Mouse (Mus musculus) cortical plate, adult 2 months (tissue): ENCODE results near the gene Iars2. TPM values are rescaled to one million over a fixed set of nuclear protein-coding genes. Genes with fewer than 3 reads are reported as not detected.
A peak's percentile ranks its signal among the peaks of the same experiment; 100 is the strongest.

Source experiments
- H3K27ac ChIP-seq: fragments of 200-500 bp; 2 replicates; pipeline ENCODE4 v1.5.1; 2012; ENCODE audit warnings: low read length, control low read depth, inconsistent platforms; ENCODE audit not compliant: insufficient read depth
- H3K4me1 ChIP-seq: fragments of 200-500 bp; 2 replicates; pipeline ENCODE4 v1.6.1; 2011; ENCODE audit warnings: low read length; ENCODE audit not compliant: control insufficient read depth, insufficient read depth
- H3K4me3 ChIP-seq: fragments of 200-500 bp; 2 replicates; pipeline ENCODE4 v1.5.1; 2011; ENCODE audit warnings: mild to moderate bottlenecking, low read length, control low read depth; ENCODE audit not compliant: insufficient read depth
- CTCF ChIP-seq: fragments of 200-500 bp; IDR thresholded peaks from 2 replicates; pipeline ENCODE4 v1.5.1; 2011; ENCODE audit warnings: mild to moderate bottlenecking, control low read depth, low read length; ENCODE audit not compliant: insufficient read depth; ENCODE audit errors: extremely low read depth
- POLR2A ChIP-seq: fragments of 200-500 bp; IDR thresholded peaks from 2 replicates; pipeline ENCODE4 v1.6.1; 2011; ENCODE audit warnings: mild to moderate bottlenecking, low read length, control low read depth; ENCODE audit not compliant: insufficient read depth; ENCODE audit errors: extremely low read depth
- polyA plus RNA-seq: library from polyadenylated mRNA; depleted of rRNA; stranded (reverse); fragments of >200 nt; gene quantifications from 2 replicates; pipeline ENCODE4 v1.2.3, GENCODE M21; 2012; rRNA removed

The Iars2 gene
- 23.7 and 26.1 TPM in 2 replicates for polyA plus RNA-seq

GRCm38 (mm10) chr1:185328721-185329610, at the start of gene Iars2:
Iars2 (minus strand) TSS chr1:185329396.
- H3K27ac ChIP-seq, result peak within 1 kb of the TSS; percentile 89
- peak; percentile 77; the same call in 1 of the 2 replicates for TF ChIP-seq POLR2A
- no peak for TF ChIP-seq CTCF
- peaks cover 1% of the 10 kb centered on the region; the same call in 1 of the 2 replicates for H3K4me1 ChIP-seq
- H3K4me3 ChIP-seq, result peak within 1 kb of the TSS; percentile 81

- Histone ChIP-seq H3K4me3 (no peak overlapping the region), H3K27ac (no peak overlapping the region), H3K4me1 (no peaks in the 10 kb centered on the region)
- TF ChIP-seq POLR2A, result no peak
Measured at GRCm38 (mm10) chr1:185377429-185377828, 48.2 kb upstream of the Iars2 start.

DNA sequence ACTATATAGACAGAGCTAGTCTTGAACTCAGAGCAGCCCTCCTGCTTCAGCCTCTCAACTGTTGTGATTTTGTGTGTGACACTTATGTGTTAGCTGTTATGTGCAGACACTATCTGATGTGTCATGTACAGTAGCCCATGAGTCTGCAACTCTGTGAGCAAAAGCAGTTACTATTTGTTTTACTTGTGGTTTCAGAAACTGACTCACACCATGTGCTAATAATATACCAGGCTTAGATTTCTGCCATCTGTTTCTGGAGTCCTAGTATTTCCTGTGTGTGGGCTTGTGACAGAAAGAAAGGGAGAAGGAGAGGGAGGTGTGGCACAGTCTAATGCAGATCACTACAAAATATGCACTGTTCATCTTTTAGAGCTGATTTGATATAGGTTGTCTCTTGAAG, 47.2 kb upstream of the Iars2 start:
- H3K4me1 ChIP-seq, result no peaks in the 10 kb centered on the region
- no peak overlapping the region for H3K27ac ChIP-seq
- no peak overlapping the region for H3K4me3 ChIP-seq
- TF ChIP-seq POLR2A (no peak), CTCF (no peak)

GRCm38 (mm10) chr1:185369979-185370378, 40.8 kb upstream of the Iars2 start:
- Histone ChIP-seq H3K4me1 (peaks cover 4% of the 10 kb centered on the region), H3K4me3 (no peak overlapping the region), H3K27ac (no peak overlapping the region)
- TF ChIP-seq POLR2A (no peak), CTCF (no peak)

DNA sequence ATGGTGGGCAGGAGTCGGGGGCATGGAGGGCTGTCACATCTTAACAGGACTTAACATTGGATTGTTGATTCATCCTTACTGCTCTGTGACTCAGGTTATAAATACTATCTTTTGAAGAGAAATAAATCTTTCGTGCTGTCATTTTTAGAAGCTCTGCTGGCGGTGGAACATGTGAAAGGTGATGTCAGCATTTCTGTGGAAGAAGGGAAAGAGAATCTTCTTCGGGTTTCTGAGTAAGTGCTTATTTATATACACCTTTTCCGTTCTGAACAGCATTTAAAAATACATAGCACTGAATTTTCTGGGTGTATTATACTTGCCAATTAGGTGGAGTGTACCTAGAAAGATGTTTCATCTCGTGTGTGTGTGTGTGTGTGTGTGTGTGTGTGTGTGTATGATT, 38.2 kb upstream of the Iars2 start:
- Histone ChIP-seq H3K27ac (no peak overlapping the region), H3K4me1 (peaks cover 5% of the 10 kb centered on the region), H3K4me3 (no peak overlapping the region)
- TF ChIP-seq POLR2A (no peak), CTCF (no peak)

- H3K4me3 ChIP-seq, result peak overlapping the region; percentile 64; the same call in 1 of the 2 replicates
- H3K4me1 ChIP-seq, result peaks cover 5% of the 10 kb centered on the region
- no peak overlapping the region for H3K27ac ChIP-seq
- TF ChIP-seq POLR2A, result no peak
- no peak for TF ChIP-seq CTCF
Measured at GRCm38 (mm10) chr1:185364183-185364540, 35.0 kb upstream of the Iars2 start.

DNA sequence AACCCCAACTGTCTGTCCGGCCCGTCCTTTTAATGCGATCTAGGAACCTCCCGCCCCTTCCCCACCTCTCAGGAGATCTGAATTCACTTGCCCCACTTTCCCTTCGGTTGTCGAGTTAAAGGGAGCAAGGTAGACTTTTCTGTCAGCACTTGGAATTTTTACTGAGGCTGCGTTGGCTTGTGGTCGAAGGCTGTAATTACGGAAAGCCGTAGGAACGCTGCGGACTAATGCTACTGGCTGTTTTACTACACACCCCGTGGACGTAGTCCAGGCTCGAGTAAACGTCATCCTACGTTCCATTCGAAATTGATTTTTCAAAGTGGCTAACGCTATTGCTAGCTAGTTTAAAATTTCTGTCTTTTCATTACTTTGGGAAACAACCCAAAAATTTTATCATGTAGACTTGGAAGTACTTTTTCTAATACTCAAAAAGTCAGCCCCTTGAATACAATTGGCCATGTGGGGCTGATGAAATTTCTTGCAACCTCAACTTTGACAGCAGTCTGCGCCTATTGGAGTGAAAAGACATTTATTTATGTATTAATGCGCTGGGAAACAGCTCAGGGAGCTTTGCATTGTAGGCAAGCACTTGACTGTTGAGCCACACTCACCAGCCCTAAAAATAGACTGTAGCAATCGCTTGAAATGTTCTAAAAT, 34.5 kb upstream of the Iars2 start:
- no peak for TF ChIP-seq CTCF
- no peak for TF ChIP-seq POLR2A
- Histone ChIP-seq H3K4me3 (peak overlapping the region; percentile 64), H3K4me1 (peaks cover 5% of the 10 kb centered on the region), H3K27ac (0 out of 2 replicates have a peak overlapping the region, but pooled peaks have one; percentile 47)

DNA sequence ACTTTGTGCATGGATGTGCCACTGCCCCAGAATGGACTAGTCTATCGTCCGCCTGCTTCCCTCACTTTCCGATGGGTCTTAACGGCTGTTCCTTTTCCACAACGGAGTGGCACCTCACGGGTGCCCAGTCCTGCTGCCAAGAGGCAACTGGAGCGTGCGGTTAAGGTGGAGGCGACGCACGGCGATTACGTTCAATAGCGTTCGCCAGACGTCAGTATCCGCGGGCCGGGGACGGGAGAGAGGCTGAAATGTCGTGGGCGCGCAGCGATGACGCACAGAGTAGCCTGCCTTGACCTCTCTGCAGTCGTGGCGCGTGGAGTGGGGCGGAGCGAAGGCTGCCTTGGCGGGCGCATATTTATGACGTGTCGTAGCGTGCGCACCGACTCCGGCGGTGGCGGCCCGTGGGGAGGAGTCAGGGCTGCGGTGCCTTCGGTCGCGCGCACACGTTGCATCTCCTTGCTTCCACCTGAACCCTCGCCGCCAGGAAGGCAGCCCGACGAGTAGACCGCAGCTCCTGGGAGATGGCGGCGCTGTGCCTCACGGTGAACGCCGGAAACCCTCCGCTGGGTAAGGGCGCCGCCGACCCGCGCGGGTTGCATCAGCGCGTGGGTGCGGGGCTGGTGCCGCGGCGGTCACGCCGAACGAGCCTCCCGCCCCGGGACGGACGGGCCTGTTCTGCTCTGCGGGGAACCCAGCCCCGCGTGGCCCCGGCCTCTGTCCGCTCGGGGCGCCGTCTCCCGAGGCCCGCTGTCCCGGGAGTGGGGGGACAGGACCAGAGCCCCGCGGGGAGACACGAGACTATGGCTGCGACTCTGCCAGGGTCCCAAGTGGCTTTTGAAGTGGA, 33.7 kb upstream of the Iars2 start, which contains the start of gene Eprs:
Gene Eprs, plus strand, starts transcription at position 368 of the 844 bp plus-strand sequence.
- peaks cover 5% of the 10 kb centered on the region for H3K4me1 ChIP-seq
- peak within 1 kb of the TSS; percentile 63 for H3K27ac ChIP-seq
- peak within 1 kb of the TSS; percentile 64 for H3K4me3 ChIP-seq
- TF ChIP-seq CTCF (no peak), POLR2A (peak; percentile 89)

DNA sequence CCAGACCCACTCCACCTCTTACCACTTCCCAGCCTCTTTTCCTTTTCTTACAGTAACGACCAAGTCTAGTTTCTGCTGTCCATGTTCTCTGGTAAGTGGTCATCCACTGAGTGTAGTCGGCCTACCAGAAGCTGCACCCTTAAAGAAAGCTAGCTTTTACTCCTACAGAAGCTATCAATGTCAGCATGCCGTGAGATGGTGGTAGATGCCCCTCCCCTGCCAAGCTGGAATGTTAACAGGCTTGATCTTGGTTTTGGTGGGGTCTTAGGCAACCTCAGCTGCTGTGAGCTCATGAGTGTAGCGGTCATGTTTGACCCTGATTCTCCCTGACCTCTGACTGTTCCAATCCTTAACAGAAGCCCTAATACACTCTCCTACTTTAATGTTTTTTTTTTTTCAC, 29.0 kb upstream of the Iars2 start:
- H3K4me1 ChIP-seq, result no peaks in the 10 kb centered on the region
- TF ChIP-seq POLR2A (no peak), CTCF (no peak)
- H3K27ac ChIP-seq, result no peak overlapping the region
- no peak overlapping the region for H3K4me3 ChIP-seq
